Mouse (Mus musculus) liver (tissue): ENCODE results near the gene Srcap.

Experiments
- DNase-seq: peaks from one replicate; pipeline ENCODE4 v3.0.0-alpha.2; 2020; ENCODE audit warnings: mixed read lengths

Srcap gene

DNA sequence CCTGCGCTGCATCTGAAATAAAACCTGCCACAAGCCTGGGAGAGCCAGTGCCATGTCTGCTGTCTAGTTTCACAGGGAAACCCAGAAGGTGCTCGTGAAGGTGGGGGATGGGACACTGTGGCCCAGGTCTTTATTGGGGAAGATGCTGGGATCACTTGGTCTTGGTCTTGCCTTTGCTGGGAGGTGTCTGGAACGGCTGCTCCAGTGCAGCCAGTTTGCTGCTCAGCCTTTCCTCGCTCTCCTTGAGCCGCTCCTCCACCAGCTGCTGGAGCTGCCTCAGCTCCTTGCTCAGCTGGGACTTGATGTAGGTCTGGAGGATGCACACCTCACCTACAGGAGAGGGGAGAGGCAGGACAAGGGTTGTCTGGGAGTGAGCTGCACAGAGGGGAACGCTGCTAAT, 71.5 kb downstream of the Srcap start:
- DNase-seq: no peak

DNA sequence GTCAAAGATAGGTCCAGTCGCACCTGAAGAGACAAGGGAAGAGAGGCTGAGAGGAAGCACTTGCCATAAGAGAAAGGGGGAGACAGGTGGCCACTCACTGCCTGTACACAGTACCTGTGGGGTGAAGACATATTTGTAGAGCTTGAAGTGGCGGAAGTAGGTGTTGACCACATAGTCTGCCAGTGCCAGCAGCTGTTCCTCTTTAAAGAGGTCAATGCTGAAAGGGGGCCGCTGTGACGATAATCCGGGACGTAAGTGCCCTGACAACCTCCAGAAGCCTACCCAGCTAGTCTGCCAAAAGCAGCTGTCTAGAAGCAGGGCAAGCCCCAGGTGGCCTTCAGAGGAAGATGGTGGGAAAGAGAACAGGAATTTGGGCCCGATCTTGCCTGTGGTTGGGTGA, 73.2 kb downstream of the Srcap start:
- no peak for DNase-seq

DNA sequence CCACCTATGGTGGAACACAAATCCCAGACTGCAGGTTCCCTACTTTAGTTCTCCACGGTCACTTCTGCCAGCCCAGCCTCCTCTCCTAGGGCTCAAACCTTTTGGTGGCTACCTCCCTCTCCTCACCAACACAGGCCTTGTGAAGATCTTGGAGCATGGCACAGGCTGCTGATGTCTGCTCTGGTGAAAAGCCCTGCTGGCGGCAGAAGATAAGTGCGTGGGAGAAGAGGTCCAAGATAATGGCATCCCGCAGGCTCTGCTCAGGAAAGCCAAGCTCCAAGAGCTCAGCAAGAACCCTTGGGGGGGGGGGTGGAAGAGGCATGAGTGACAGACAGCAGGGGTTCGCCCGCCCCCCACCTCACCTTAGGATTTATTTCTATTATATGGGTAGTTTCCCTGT, 74.4 kb downstream of the Srcap start:
- peak; percentile 78 for DNase-seq

DNA sequence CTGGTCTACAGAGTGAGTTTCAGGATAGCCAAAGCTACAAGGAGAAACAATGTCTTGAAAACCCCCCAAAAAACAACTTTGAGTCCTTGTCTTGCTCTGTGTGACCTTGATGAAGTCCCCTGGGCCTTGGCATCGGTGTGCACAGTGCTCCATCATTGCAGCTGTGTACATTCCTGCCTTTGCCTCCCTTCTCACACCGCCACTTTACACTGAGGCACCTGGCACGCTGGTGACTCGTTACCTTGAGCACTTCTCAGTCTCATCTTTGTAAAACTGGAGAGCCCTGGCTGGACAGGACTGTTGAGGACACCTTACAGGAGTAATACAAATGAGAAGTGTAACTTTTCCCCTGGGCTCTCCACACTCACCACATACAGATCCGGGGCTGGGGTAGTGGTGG, 75.4 kb downstream of the Srcap start:
- DNase-seq: no peak

DNA sequence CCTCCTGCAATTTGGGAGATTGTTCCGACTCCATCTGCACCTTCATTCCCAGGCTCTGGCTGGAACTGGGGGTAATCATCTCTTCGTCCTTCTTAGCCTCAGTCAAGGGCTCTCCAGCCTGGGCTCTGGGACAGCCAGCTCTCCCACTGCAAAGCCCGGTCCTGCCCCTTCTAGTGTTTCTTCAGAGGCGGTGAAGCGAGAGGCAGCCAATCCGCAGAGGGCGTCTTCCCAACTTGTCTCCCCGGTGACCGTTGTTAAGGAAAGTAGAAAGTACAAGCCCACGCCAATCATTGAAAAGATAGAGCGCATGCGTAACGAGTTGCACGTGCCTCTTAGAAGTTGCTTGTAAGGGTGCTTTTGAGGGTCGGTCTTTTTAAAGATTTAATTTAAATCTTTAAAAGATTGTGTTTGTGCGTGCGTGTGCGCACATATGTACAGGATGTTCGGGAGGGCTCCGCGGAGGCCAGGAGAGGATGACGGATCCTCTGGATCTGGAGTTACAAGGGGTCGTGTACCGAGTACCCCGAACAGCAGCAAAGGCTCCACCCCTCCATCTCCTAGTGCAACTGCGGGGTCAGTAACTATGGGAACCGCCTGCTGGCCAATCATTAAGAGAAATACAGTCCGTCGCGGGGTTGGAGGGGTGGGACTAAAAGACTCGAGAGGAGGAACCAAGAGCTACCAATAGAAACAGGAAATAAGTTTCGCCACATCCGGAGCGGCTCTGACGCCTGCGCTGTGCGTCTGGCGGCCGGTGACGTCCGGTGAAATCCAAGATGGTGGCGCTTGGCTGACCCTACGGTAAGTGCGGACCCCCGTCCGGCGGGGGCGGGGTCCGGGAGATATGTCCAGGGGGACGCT, 76.5 kb downstream of the Srcap start, which contains the start of the genes Ccdc189 and Rnf40:
Ccdc189 (minus strand) TSS at position 585 of the 861 bp plus-strand sequence.
Rnf40 (plus strand) TSS at position 757 of the 861 bp plus-strand sequence.
- peak; percentile 94 for DNase-seq

DNA sequence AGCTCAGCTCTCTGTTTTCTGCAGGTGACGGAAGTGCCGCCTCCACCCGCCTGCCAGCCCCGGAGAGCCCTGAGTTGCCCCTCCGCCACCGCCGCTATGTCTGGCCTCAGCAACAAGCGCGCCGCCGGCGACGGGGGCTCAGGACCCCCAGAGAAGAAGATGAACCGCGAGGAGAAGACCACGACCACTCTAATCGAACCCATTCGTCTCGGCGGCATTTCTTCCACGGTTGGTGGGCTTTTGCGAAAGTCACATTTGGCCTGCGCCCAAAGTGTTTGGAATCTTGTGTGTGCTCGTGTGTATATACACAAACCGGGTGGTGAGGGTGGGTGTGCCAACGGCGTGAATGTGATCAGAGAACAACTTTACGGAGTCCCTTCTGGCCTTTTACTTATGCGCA, 77.1 kb downstream of the Srcap start:
- DNase-seq: no peak

DNA sequence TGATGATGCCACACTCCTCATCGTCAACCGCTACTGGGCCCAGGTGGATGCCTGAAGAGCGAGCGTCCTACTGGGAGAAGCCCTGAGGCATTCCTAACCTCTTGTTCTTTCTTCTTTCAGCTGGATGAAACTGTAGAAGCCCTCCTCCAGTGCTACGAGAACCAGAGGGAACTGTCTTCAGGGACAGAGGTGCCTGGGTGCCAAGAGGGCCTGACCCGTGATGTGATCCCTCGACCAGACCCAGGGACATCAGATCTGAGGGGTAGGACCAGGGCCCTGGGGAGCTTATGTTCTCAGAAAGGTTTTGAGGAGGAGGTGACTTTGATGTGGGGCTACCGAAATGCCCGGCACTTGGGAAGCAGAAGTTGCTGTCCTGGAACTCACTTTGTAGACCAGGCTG, 77.9 kb downstream of the Srcap start:
- no peak for DNase-seq

DNA sequence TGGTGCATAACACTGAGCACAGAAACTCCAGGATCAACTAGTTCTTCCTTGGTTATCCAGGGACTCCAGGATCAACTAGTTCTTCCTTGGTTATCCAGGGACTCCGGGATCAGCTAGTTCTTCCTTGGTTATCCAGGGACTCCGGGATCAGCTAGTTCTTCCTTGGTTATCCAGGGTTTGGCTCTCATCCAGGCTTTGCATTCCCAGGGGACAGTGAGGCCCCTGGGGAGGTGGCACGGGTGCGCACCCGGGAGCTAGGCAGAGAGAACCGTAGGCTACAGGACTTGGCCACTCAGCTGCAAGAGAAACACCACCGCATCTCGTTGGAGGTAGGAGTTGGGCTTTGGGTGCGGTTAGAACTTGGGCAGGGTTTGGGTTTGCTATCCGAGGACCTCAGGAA, 79.3 kb downstream of the Srcap start:
- DNase-seq: no peak

DNA sequence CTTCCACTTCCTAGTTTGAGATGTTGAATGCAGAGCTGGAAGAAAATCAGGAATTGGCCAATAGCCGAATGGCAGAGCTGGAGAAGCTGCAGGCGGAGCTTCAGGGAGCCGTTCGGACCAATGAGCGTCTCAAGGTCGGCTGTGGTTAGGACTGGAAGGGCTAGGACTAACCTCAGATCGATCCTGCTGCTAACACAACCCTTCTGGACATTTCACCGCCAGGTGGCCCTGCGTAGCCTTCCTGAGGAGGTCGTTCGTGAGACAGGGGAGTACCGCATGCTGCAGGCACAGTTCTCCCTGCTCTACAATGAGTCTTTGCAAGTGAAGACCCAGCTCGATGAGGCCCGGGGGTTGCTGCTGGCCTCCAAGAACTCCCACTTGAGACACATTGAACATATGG, 80.8 kb downstream of the Srcap start:
- no peak for DNase-seq

DNA sequence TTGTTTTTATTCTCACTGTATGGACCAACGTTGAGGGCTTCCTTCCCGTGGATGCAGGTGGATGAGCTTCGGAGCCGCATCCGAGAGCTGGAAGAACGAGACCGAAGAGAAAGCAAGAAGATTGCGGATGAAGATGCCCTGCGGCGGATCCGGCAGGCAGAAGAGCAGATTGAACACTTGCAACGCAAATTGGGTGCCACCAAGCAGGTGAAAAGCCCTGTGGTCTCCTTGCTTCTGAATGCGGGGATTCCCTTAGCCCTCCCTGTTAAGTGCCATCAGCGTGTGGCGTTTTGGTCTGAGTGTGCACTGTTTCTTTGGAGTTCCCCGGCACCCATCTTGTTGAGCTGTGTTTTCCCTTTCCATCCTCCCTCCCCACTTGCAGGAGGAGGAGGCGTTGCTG, 85.0 kb downstream of the Srcap start:
- DNase-seq: no peak

DNA sequence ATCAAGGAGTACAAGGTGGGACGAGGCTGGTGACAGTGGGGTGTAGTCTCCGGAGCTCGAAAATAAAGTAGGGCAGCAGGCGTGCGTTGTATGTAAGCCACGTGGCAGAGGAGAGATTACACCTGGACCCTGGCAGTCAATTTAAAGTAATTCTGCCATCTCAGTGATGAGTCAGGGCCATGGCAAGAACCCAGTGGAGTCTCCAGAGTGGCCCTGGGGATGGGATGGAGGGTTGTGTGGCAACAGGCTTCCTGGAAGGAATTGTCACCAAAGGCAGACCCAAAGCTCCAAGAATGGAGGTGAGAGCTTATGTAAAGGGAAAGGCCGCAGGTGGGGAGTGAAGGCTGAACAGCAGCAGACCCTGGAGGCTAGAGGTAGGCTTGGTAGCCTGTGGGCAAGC, 88.8 kb downstream of the Srcap start:
- no peak for DNase-seq

DNA sequence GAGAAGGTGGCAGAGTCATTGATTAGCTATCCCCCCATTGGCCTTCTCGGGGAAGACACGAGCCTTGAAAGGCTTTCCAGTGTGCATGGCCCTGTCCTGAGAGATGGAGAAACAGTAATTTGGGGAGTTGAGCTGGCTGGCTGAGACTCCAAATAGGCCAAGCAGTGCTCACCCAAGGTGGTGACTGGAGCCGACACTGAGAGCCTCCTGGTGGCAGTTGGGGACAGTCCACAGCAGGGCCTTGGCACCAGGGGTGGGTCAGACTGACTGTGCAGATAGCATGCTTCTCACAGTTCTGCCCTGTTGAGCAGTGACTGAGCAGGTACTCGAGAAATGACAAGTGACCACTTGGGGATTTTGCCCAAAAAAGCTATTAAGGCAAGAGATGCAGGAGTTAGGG, 90.0 kb downstream of the Srcap start:
- DNase-seq: no peak

DNA sequence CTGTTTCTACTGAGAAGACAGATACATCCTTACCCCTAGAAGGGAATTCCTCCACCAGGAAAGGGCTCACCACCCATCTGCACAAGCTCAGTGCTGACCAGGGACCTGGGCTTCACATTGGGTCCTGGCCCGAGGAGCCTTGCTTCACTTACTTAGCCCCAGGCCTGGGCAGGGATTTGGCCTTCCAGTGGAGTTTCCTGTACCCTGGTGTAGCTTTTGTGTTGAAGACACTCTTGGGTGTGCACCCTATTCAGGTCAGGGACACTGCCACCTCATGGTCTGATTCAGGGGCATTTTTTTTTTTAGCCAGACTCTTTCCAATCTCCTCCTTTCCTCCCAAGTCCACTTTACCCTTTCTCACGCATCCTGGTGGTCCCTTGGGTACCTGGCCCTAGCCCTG, 91.1 kb downstream of the Srcap start:
- DNase-seq: no peak

DNA sequence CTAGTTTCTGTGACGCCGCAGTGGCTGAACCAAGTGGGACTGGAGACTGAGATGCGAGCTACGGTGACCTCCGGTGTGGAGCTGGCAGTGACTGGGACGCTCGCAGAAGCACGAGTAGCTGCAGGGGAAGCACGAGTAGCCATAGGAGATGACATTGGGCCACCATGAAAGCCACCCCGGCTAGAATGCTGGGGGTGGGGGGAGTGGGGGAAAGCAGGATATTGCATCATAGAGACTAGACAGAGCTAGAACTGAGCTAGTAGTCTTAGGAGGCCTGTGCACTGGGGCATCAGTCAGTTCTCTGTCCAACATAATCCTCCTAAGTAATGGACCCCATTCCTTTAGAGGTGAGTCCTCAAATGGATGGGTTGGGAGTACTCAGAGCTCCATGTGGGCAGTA, 92.5 kb downstream of the Srcap start:
- DNase-seq: no peak

DNA sequence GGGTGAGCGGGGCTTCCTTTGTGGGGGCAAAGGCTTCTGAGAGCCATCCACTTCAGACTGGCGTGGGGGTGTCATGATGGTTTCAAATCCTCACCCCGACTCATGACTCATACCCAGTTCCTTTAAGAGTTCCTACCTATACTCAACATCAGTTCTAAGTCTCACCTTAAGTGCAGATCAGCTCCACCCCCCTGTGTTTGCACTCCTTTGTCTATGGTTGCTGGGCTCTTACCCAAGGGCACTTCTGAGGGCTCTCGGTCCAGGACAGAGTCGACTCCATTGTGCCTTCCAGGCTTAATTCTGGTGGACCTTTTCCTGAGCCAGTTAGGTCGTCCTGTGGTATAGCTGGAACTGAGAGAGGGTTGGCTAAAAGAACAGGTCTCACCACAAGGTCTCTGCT, 95.4 kb downstream of the Srcap start:
- DNase-seq: no peak
